Mouse (Mus musculus): ENCODE data around the gene Gm17416.

DNA sequence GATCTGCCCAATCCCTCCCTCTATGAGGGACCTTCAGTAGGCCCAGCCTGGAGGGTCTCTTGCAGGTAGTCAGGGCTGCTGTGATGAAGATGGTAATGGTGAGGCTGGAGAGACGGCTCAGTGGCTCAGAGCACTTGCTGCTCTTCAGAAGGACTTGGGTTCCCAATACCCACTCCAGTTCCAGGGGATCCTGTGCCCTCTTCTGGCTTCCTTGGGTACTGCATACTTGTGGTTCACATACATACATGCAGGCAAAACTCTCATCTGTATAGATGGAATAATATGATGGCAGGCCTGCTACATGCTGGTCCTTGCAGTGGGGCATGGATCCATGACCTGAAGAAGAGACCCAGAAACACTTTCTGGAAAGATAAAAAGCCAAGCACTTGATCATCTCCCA, 39.6 kb downstream of the Gm17416 start:
- TF ChIP-seq CTCF (IDR thresholded peaks at IDR 0.05; ENCODE audit: borderline replicate concordance, control insufficient read depth, extremely low read depth, insufficient read depth, low read length, poor library complexity) = no peak
- TF ChIP-seq POLR2A (IDR thresholded peaks at IDR 0.05; ENCODE audit: control insufficient read depth, extremely low read depth, insufficient read depth, low read length, poor library complexity) = no peak

Measured in thymus, adult 2 months (tissue).